Mouse (Mus musculus) embryonic facial prominence, embryonic 14.5 days (tissue): Measurements from ENCODE around the gene Oit3. TPM values are rescaled to one million over a fixed set of nuclear protein-coding genes. Genes with fewer than 3 reads are reported as not detected.
A peak's percentile ranks its signal among the peaks of the same experiment; 100 is the strongest.
"Not testable (repeated sequence)": the region's sequence is repeated elsewhere in the genome, so short reads cannot be mapped to it uniquely, and the experiment has no call there.

Experiments
- ATAC-seq: fragments of 200-750 bp; cut with Nextera tagmentation; 2 replicates; pipeline ENCODE4 v1.8.0; 2017; ENCODE audit warnings: low read depth, moderate number of reproducible peaks, moderate TSS enrichment
- DNase-seq: peaks from one replicate; pipeline ENCODE4 v3.0.0-alpha.2; 2015; ENCODE audit warnings: low spot score
- H3K27ac ChIP-seq: fragments of 300-500 bp; sonication (generic); replicated peaks from 2 replicates; pipeline ENCODE4 v1.5.1; 2014; ENCODE audit warnings: low read depth, mild to moderate bottlenecking, low read length, moderate library complexity
- H3K27me3 ChIP-seq: fragments of 300-500 bp; sonication (generic); replicated peaks from 2 replicates; pipeline ENCODE4 v1.6.1; 2014; ENCODE audit warnings: low read length; ENCODE audit not compliant: control insufficient read depth, insufficient read depth
- H3K36me3 ChIP-seq: fragments of 300-500 bp; sonication (generic); 2 replicates; pipeline ENCODE4 v1.6.1; 2014; ENCODE audit warnings: low read length, mixed read lengths; ENCODE audit not compliant: control insufficient read depth, insufficient read depth
- H3K4me1 ChIP-seq: fragments of 300-500 bp; sonication (generic); 2 replicates; pipeline ENCODE4 v1.6.1; 2014; ENCODE audit warnings: antibody characterized with exemption, low read length; ENCODE audit not compliant: control insufficient read depth, insufficient read depth
- H3K4me2 ChIP-seq: fragments of 300-500 bp; sonication (generic); 2 replicates; pipeline ENCODE4 v1.6.1; 2014; ENCODE audit warnings: low read depth, mild to moderate bottlenecking, low read length, moderate library complexity, mixed read lengths
- H3K4me3 ChIP-seq: fragments of 300-500 bp; sonication (generic); 2 replicates; pipeline ENCODE4 v1.5.1; 2014; ENCODE audit warnings: low read depth, mild to moderate bottlenecking, low read length
- H3K9ac ChIP-seq: fragments of 300-500 bp; sonication (generic); 2 replicates; pipeline ENCODE4 v1.6.1; 2014; ENCODE audit warnings: low read depth, mild to moderate bottlenecking, low read length, moderate library complexity, mixed read lengths
- H3K9me3 ChIP-seq: fragments of 300-500 bp; sonication (generic); 2 replicates; pipeline ENCODE4 v1.6.1; 2016; ENCODE audit warnings: low read length; ENCODE audit not compliant: control insufficient read depth
- WGBS: fragments of 180-500 bp; shearing (Covaris S2); extraction: QIAGEN DNeasy Blood & Tissue Kit; methylation state at CpG from one replicate; pipeline ENCODE4 v1.1.7; 2014; 5-methylcytosine and 5-hydroxymethylcytosine counted together
- polyA plus RNA-seq: library from polyadenylated mRNA; unstranded; fragments of >200 nt; fragmentation: Nextera tagmentation; extraction: Ambion mirVana; gene quantifications from 2 replicates; pipeline ENCODE4 v1.2.1, GENCODE M21; 2014

Gene Oit3
- polyA plus RNA-seq, 1 experiment from 2014 or later: 0.70 TPM

- Histone ChIP-seq H3K9me3 (peaks cover 14% of the 10 kb centered on the region), H3K36me3 (no peaks in the 10 kb centered on the region), H3K4me3 (no peak overlapping the region), H3K27me3 (no peaks in the 10 kb centered on the region), H3K27ac (no peak overlapping the region), H3K9ac (no peak overlapping the region), H3K4me2 (no peak overlapping the region), H3K4me1 (no peaks in the 10 kb centered on the region)
- WGBS: 69% methylated on average over 4 of the region's 4 CpGs
- ATAC-seq (no peak), DNase-seq (no peak)
Measured at GRCm38 (mm10) chr10:59391907-59392306, 49.7 kb downstream of the Oit3 start.

- WGBS: 99% methylated on average over 3 of the region's 3 CpGs
- no peak overlapping the region for H3K4me3 ChIP-seq
- H3K9ac ChIP-seq: no peak overlapping the region
- no peak for DNase-seq
- ATAC-seq: no peak
- H3K9me3 ChIP-seq: peaks cover 14% of the 10 kb centered on the region
- H3K4me1 ChIP-seq: no peaks in the 10 kb centered on the region
- H3K27ac ChIP-seq: no peak overlapping the region
- no peak overlapping the region for H3K4me2 ChIP-seq
- H3K27me3 ChIP-seq: no peaks in the 10 kb centered on the region
- H3K36me3 ChIP-seq: no peaks in the 10 kb centered on the region
Measured at GRCm38 (mm10) chr10:59389652-59390051, 51.9 kb downstream of the Oit3 start.

GRCm38 (mm10) chr10:59386951-59387350 lies 54.6 kb downstream of the Oit3 start:
- no peak overlapping the region for H3K27ac ChIP-seq
- no peaks in the 10 kb centered on the region for H3K4me1 ChIP-seq
- no peaks in the 10 kb centered on the region for H3K36me3 ChIP-seq
- ATAC-seq: no peak
- no peak for DNase-seq
- no peak overlapping the region for H3K4me3 ChIP-seq
- H3K9me3 ChIP-seq: peaks cover 14% of the 10 kb centered on the region
- H3K27me3 ChIP-seq: no peaks in the 10 kb centered on the region
- 85% methylated on average over 7 of the region's 8 CpGs for WGBS
- H3K9ac ChIP-seq: no peak overlapping the region
- no peak overlapping the region for H3K4me2 ChIP-seq

- H3K4me1 ChIP-seq, H3K27me3 ChIP-seq, H3K4me3 ChIP-seq, H3K27ac ChIP-seq, DNase-seq, ATAC-seq, H3K36me3 ChIP-seq, H3K4me2 ChIP-seq, H3K9me3 ChIP-seq, H3K9ac ChIP-seq: not testable (repeated sequence)
- WGBS: 92% methylated on average over 5 of the region's 10 CpGs
Measured at GRCm38 (mm10) chr10:59381563-59381962, 60.0 kb downstream of the Oit3 start.

GRCm38 (mm10) chr10:59380411-59380821 lies 61.2 kb downstream of the Oit3 start:
- Histone ChIP-seq H3K4me3 (no peak overlapping the region), H3K9ac (0 out of 2 replicates have a peak overlapping the region, but pooled peaks have one; percentile 14), H3K27me3 (no peaks in the 10 kb centered on the region), H3K9me3 (no peaks in the 10 kb centered on the region), H3K27ac (no peak overlapping the region), H3K4me2 (no peak overlapping the region), H3K4me1 (no peaks in the 10 kb centered on the region), H3K36me3 (peaks cover 3% of the 10 kb centered on the region; the same call in 1 of the 2 replicates)
- DNase-seq: no peak
- ATAC-seq: no peak
- WGBS: 61% methylated on average over 2 of the region's 2 CpGs

- H3K9me3 ChIP-seq: no peaks in the 10 kb centered on the region
- no peaks in the 10 kb centered on the region for H3K27me3 ChIP-seq
- peaks cover 4% of the 10 kb centered on the region; the same call in 1 of the 2 replicates for H3K36me3 ChIP-seq
- DNase-seq (no peak), ATAC-seq (no peak)
- no peak overlapping the region for H3K27ac ChIP-seq
- H3K4me3 ChIP-seq: no peak overlapping the region
- WGBS: 28% methylated on average over 3 of the region's 3 CpGs
- no peaks in the 10 kb centered on the region for H3K4me1 ChIP-seq
- 0 out of 2 replicates have a peak overlapping the region, but pooled peaks have one; percentile 14 for H3K9ac ChIP-seq
- no peak overlapping the region for H3K4me2 ChIP-seq
Measured at GRCm38 (mm10) chr10:59379927-59380326, 61.7 kb downstream of the Oit3 start.

- Histone ChIP-seq H3K4me1 (no peaks in the 10 kb centered on the region), H3K27ac (no peak overlapping the region), H3K9me3 (no peaks in the 10 kb centered on the region), H3K9ac (no peak overlapping the region), H3K36me3 (peaks cover 16% of the 10 kb centered on the region), H3K4me2 (no peak overlapping the region), H3K27me3 (no peaks in the 10 kb centered on the region), H3K4me3 (no peak overlapping the region)
- DNase-seq (no peak), ATAC-seq (no peak)
- 94% methylated on average over 4 of the region's 4 CpGs for WGBS
Measured at GRCm38 (mm10) chr10:59378728-59379127, 62.9 kb downstream of the Oit3 start.

- no peak overlapping the region for H3K4me2 ChIP-seq
- H3K27me3 ChIP-seq: no peaks in the 10 kb centered on the region
- peak; percentile 35 for DNase-seq
- peaks cover 24% of the 10 kb centered on the region for H3K36me3 ChIP-seq
- H3K4me3 ChIP-seq: no peak overlapping the region
- no peak overlapping the region for H3K27ac ChIP-seq
- no peaks in the 10 kb centered on the region for H3K4me1 ChIP-seq
- no peaks in the 10 kb centered on the region for H3K9me3 ChIP-seq
- ATAC-seq: 0 out of 2 replicates have a peak, but pooled peaks have one; percentile 35
- WGBS: 74% methylated on average over 10 of the region's 10 CpGs
- H3K9ac ChIP-seq: no peak overlapping the region
Measured at GRCm38 (mm10) chr10:59377906-59378305, 63.7 kb downstream of the Oit3 start.
